ENCODE assay signal across 13 mouse cellular contexts in genomic region chr7:57482896-57483295, GRCm38 (mm10). TPM values are rescaled to one million over a fixed set of nuclear protein-coding genes. Genes with fewer than 3 reads are reported as not detected.
A peak's percentile ranks its signal among the peaks of the same experiment; 100 is the strongest.
DNase-seq lines count a peak whose midpoint lies in the region; ATAC-seq and TF ChIP-seq lines count a peak whose summit lies in the region.
"Had no signal": no experiment of that assay in that cellular context is flagged by ENCODE, and none has a peak within 500 bp of the region (broad histone marks: within the 10 kb centered on the region; RNA-seq: fewer than 3 reads in every experiment).

No protein-coding gene starts in this region.

- no peaks in the 10 kb centered on the region for H3K4me1 ChIP-seq in hindbrain, postnatal 0 days (ENCODE audit: insufficient read depth, low read length)
- no peaks in the 10 kb centered on the region for H3K4me1 ChIP-seq in hindbrain, embryonic 13.5 days (replicated peaks)
- H3K4me1 ChIP-seq in midbrain, embryonic 15.5 days = no peaks in the 10 kb centered on the region
- no peaks in the 10 kb centered on the region for H3K4me1 ChIP-seq in midbrain, embryonic 13.5 days (replicated peaks)
- H3K4me1 ChIP-seq: embryonic facial prominence, embryonic 12.5 days; heart, embryonic 13.5 days; liver, embryonic 13.5 days had no signal

- no peak overlapping the region for H3K4me2 ChIP-seq in hindbrain, postnatal 0 days (ENCODE audit: low read depth, low read length)
- no peak overlapping the region for H3K4me2 ChIP-seq in hindbrain, embryonic 13.5 days
- H3K4me2 ChIP-seq in midbrain, embryonic 15.5 days = no peak overlapping the region
- no peak overlapping the region for H3K4me2 ChIP-seq in midbrain, embryonic 13.5 days (replicated peaks)
- H3K4me2 ChIP-seq: embryonic facial prominence, embryonic 12.5 days; heart, embryonic 13.5 days; liver, embryonic 13.5 days had no signal

- H3K27ac ChIP-seq in hindbrain, postnatal 0 days = no peak overlapping the region
- no peak overlapping the region for H3K27ac ChIP-seq in hindbrain, embryonic 13.5 days
- H3K27ac ChIP-seq in midbrain, embryonic 15.5 days = no peak overlapping the region
- H3K27ac ChIP-seq in midbrain, embryonic 13.5 days = no peak overlapping the region
- H3K27ac ChIP-seq: embryonic facial prominence, embryonic 12.5 days; heart, embryonic 13.5 days; liver, embryonic 13.5 days had no signal

- H3K9ac ChIP-seq in hindbrain, postnatal 0 days (replicated peaks; ENCODE audit: low read length) = no peak overlapping the region
- H3K9ac ChIP-seq in hindbrain, embryonic 13.5 days = no peak overlapping the region
- H3K9ac ChIP-seq in midbrain, embryonic 15.5 days = no peak overlapping the region
- no peak overlapping the region for H3K9ac ChIP-seq in midbrain, embryonic 13.5 days (replicated peaks)
- H3K9ac ChIP-seq: embryonic facial prominence, embryonic 12.5 days; heart, embryonic 13.5 days; liver, embryonic 13.5 days had no signal

- peak; percentile 71 for DNase-seq in hindbrain, postnatal 0 days (ENCODE audit: low spot score)
- peak; percentile 16 for DNase-seq in ZHBTc4 (ENCODE audit: low read depth, low spot score)
- DNase-seq in retina, embryonic 14.5 days (ENCODE audit: low spot score) = peak; percentile 72
- DNase-seq in cerebellum, adult 18-20 months = no peak
- no peak for DNase-seq in right cerebral cortex, postnatal 4 days
- DNase-seq: liver, embryonic 13.5 days had no signal

- TF ChIP-seq CTCF in hindbrain, postnatal 0 days (IDR thresholded peaks at IDR 0.05; ENCODE audit: low read depth) = peak; percentile 46

- no peaks in the 10 kb centered on the region for H3K9me3 ChIP-seq in hindbrain, postnatal 0 days (ENCODE audit: low read length)
- no peaks in the 10 kb centered on the region for H3K9me3 ChIP-seq in hindbrain, embryonic 13.5 days
- H3K9me3 ChIP-seq in midbrain, embryonic 15.5 days = no peaks in the 10 kb centered on the region
- H3K9me3 ChIP-seq in midbrain, embryonic 13.5 days = no peaks in the 10 kb centered on the region
- H3K9me3 ChIP-seq: embryonic facial prominence, embryonic 12.5 days; heart, embryonic 13.5 days; liver, embryonic 13.5 days had no signal

- ATAC-seq in hindbrain, postnatal 0 days = no peak
- no peak for ATAC-seq in hindbrain, embryonic 13.5 days (ENCODE audit: low FRiP score)
- ATAC-seq in midbrain, embryonic 15.5 days (replicated peaks) = 0 out of 2 replicates have a peak, but pooled peaks have one; percentile 27
- ATAC-seq in midbrain, embryonic 13.5 days = no peak
- ATAC-seq: Patski had no signal

- H3K27me3 ChIP-seq in hindbrain, postnatal 0 days (ENCODE audit: insufficient read depth, low read length) = no peaks in the 10 kb centered on the region
- no peaks in the 10 kb centered on the region for H3K27me3 ChIP-seq in hindbrain, embryonic 13.5 days
- H3K27me3 ChIP-seq in midbrain, embryonic 15.5 days (replicated peaks) = no peaks in the 10 kb centered on the region
- H3K27me3 ChIP-seq in midbrain, embryonic 13.5 days = no peaks in the 10 kb centered on the region
- H3K27me3 ChIP-seq: embryonic facial prominence, embryonic 12.5 days; heart, embryonic 13.5 days; liver, embryonic 13.5 days; Patski had no signal

- H3K4me3 ChIP-seq in hindbrain, postnatal 0 days (ENCODE audit: low read length) = no peak overlapping the region
- H3K4me3 ChIP-seq in hindbrain, embryonic 13.5 days = no peak overlapping the region
- H3K4me3 ChIP-seq in midbrain, embryonic 15.5 days = no peak overlapping the region
- H3K4me3 ChIP-seq in midbrain, embryonic 13.5 days (replicated peaks) = no peak overlapping the region
- H3K4me3 ChIP-seq: embryonic facial prominence, embryonic 12.5 days; heart, embryonic 13.5 days; liver, embryonic 13.5 days had no signal

- H3K36me3 ChIP-seq in hindbrain, postnatal 0 days (ENCODE audit: insufficient read depth, low read length) = no peaks in the 10 kb centered on the region
- H3K36me3 ChIP-seq in hindbrain, embryonic 13.5 days = no peaks in the 10 kb centered on the region
- H3K36me3 ChIP-seq in midbrain, embryonic 15.5 days (replicated peaks) = no peaks in the 10 kb centered on the region
- no peaks in the 10 kb centered on the region for H3K36me3 ChIP-seq in midbrain, embryonic 13.5 days
- H3K36me3 ChIP-seq: embryonic facial prominence, embryonic 12.5 days; heart, embryonic 13.5 days; liver, embryonic 13.5 days had no signal

RNA-seq across cellular contexts. Expression of gene Gabra5, which starts 27.0 kb away (rescaled TPM):
- 81.0 and 83.5 TPM in 2 replicates for total RNA-seq in hindbrain, postnatal 0 days (2014; rRNA removed)
- 83.0 and 86.7 TPM in 2 replicates for polyA plus RNA-seq in hindbrain, postnatal 0 days (2015; fragmentation: Nextera tagmentation; extraction: Ambion mirVana)
- 13.6 and 13.8 TPM in 2 replicates for polyA plus RNA-seq in hindbrain, embryonic 13.5 days (2015; fragmentation: Nextera tagmentation; extraction: Ambion mirVana)
- 35.5 and 37.8 TPM in 2 replicates for polyA plus RNA-seq in midbrain, embryonic 15.5 days (2015; fragmentation: Nextera tagmentation; extraction: Ambion mirVana)
- 8.3 and 9.6 TPM in 2 replicates for polyA plus RNA-seq in midbrain, embryonic 13.5 days (2015; fragmentation: Nextera tagmentation; extraction: Ambion mirVana)
- total RNA-seq: gastrocnemius, adult 18-20 months had no signal
- polyA plus RNA-seq: liver, embryonic 13.5 days; Patski had no signal

Comparison
In these comparisons a context has a peak if more than half of its experiments do, and no peak if none do; other contexts are left out.
1. DNase-seq: peak in hindbrain, postnatal 0 days (single experiment), ZHBTc4 (single experiment) and retina, embryonic 14.5 days (single experiment); none in cerebellum, adult 18-20 months (0 of 2) and right cerebral cortex, postnatal 4 days (single experiment).